Mouse (Mus musculus) adrenal gland, adult (tissue): Measurements from ENCODE around the gene Dgkq.
A peak's percentile ranks its signal among the peaks of the same experiment; 100 is the strongest.

Experiments
- DNase-seq, 2 experiments: peaks; one replicate each; pipeline ENCODE4 v3.0.0; 2022 to 2023; ENCODE audit warnings: low spot score in 1 of 2; ENCODE audit not compliant: inconsistent age in 2 of 2

Dgkq gene

GRCm38 (mm10) chr5:108668977-108669936, at the start of gene Dgkq:
TSS of gene Dgkq (minus strand) at chr5:108669672.
- DNase-seq: peak; percentile 93 to 98

- peak in 1 of 2 experiments; percentile 3 for DNase-seq
These were observed 48.6 kb upstream of the Dgkq start for GRCm38 (mm10) chr5:108718051-108718450.

GRCm38 (mm10) chr5:108715974-108716373, 46.5 kb upstream of the Dgkq start:
- DNase-seq: peak in 1 of 2 experiments; percentile 3

- peak; percentile 46 to 60 for DNase-seq
These were observed 44.7 kb upstream of the Dgkq start for GRCm38 (mm10) chr5:108714149-108714548.

- peak; percentile 64 to 76 for DNase-seq
These were observed 44.2 kb upstream of the Dgkq start for GRCm38 (mm10) chr5:108713691-108714090.

- no peak for DNase-seq
These were observed 43.6 kb upstream of the Dgkq start for GRCm38 (mm10) chr5:108713096-108713495.

GRCm38 (mm10) chr5:108711968-108712367, 42.5 kb upstream of the Dgkq start:
- no peak for DNase-seq

GRCm38 (mm10) chr5:108708981-108709731, 39.7 kb upstream of the Dgkq start:
- peak in 1 of 2 experiments; percentile 45 for DNase-seq

GRCm38 (mm10) chr5:108708419-108708818, 38.9 kb upstream of the Dgkq start:
- DNase-seq: no peak

GRCm38 (mm10) chr5:108707758-108708157, 38.3 kb upstream of the Dgkq start:
- DNase-seq: no peak

- DNase-seq: peak; percentile 60 to 72
These were observed 34.5 kb upstream of the Dgkq start for GRCm38 (mm10) chr5:108703754-108704626.

- DNase-seq: no peak
These were observed 32.0 kb upstream of the Dgkq start for GRCm38 (mm10) chr5:108701341-108702021.

- DNase-seq: no peak
These were observed 30.9 kb upstream of the Dgkq start for GRCm38 (mm10) chr5:108700346-108700745.

- DNase-seq: peak in 1 of 2 experiments; percentile 50
These were observed 27.9 kb upstream of the Dgkq start for GRCm38 (mm10) chr5:108697341-108697753.

GRCm38 (mm10) chr5:108696542-108696941, 27.1 kb upstream of the Dgkq start:
- peak in 1 of 2 experiments; percentile 60 for DNase-seq

GRCm38 (mm10) chr5:108695861-108696260, 26.4 kb upstream of the Dgkq start:
- DNase-seq: no peak

- peak; percentile 73 to 83 for DNase-seq
These were observed 25.1 kb upstream of the Dgkq start for GRCm38 (mm10) chr5:108694352-108695261.

GRCm38 (mm10) chr5:108693872-108694288, 24.4 kb upstream of the Dgkq start:
- peak; percentile 88 to 94 for DNase-seq

- peak; percentile 65 to 87 for DNase-seq
These were observed 22.8 kb upstream of the Dgkq start, which contains the start of gene Fgfrl1 for GRCm38 (mm10) chr5:108692271-108692670. TSS of gene Fgfrl1 (plus strand) at chr5:108692382.
